Mouse (Mus musculus): Measurements from ENCODE around the gene Olfr1256.

DNA sequence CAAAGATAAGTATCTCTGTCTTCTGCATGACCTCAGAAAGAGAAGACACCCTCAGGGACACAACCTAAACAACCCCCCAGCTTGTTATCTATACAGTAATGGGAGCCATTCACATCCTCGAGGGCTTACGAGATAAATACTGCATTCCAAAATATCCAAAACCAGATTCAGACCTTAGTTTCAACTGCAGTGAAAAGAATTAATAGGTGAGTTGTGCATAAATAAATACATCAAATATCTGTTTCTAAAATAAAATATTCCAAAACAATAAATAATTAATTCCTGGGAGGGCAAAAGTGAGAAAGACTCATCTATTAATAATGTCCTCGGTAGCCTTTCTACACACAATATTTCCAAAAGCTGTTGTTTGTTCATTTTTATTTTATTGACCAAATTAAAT lies 29.6 kb downstream of the Olfr1256 start, which contains the start of gene Olfr1255:
- TF ChIP-seq USF1 (IDR thresholded peaks at IDR 0.05; ENCODE audit: low read depth, low read length) = no peak
- TF ChIP-seq EP300 (IDR thresholded peaks at IDR 0.05; ENCODE audit: low read length) = no peak
